Mouse (Mus musculus): ENCODE results near the gene Nsmf.

The Nsmf gene

DNA sequence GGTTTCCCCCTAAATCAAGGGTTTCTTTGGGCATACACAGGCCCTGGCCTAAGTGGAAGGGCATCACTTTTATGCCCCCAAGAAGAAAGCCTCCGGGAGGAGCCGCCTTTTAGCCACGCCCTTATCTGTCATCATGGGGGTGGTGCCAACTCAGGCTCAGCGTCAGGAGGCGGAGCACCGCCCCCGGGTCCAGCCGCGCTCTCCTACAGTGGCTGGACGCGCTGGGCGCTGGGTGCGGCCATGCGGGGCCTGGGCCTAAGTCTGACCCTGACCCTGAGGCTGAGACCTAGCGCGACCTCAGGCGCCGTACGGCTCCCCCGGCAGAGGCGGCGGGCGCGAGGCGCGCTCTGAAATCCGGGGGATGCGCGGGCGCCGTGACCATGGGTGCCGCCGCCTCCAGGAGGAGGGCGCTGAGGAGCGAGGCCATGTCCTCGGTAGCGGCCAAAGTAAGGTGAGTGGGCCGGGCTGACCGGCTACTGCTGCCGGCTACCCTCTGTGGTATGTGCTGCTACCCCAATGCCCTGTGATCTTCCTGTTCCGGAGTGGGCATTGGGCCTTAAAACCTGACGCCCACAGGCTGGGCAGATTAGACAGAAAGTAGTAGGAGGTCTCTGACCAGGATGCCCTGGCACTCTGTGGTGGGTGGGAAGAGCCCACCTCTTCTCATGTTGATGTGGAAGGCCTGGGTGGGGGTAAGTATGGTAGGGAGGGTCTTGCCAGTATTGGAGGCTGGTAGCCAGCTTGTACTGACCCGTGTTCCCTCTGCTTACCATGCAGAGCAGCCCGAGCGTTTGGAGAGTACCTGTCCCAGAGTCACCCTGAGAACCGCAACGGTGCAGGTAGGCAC is at the start of gene Nsmf:
Gene Nsmf, plus strand, starts transcription at position 135 of the 847 bp plus-strand sequence.
- peak; percentile 94 for DNase-seq

DNA sequence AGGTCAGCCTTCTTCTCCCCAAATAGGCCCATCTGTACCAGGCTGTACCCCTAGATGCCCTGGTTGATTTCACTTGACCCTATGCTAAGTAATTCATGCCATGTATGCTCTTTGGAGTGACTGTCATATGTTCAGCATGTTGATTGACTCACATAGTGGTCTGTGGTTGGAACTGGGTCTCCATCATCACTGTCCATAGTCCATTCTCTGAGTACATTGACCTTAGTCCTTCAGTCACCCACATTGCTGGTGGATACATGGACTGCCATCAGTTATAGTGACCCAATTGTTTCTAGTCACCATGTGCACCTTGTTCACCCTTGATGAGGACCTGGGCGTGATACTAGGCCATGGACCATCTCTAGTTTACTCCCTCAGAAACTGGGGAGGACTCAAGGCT is 47.4 kb upstream of the Nsmf start:
- DNase-seq: no peak

DNA sequence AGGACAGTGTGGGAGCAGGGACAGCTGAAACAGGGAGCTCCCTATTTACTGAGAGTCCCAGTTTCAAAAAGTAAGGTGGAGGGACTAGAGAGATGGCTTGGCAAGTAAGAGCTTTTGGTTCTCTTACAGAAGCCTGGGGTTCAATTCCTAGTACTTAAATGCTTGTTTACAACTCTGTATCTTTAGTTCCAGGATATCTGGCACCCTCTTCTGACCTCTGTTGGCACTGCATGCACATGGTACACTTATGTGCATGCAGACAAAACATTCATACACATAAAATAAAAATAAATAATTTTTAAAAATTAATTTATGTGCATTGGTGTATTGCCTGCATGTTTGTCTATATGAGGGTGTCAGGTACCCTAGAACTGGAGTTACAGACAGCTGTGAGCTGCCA is 45.9 kb upstream of the Nsmf start:
- DNase-seq: no peak

DNA sequence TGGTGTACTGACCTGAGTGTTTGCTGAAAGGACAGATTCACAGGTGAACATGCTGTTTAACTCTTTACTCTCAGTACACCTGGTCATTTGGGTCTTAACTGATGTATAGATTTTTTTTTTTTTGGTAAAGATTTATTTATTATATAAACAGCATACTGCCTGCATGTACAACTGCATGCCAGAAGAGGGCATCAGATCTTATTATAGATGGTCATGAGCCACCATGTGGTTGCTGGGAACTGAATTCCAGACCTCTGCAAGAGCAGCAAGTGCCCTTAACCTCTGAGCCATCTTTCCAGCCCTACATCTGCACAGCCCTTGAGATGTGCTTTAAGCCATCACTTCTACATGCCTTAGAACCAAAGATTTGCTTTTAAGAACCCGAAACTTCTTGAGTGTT is 31.5 kb upstream of the Nsmf start:
- DNase-seq: no peak

DNA sequence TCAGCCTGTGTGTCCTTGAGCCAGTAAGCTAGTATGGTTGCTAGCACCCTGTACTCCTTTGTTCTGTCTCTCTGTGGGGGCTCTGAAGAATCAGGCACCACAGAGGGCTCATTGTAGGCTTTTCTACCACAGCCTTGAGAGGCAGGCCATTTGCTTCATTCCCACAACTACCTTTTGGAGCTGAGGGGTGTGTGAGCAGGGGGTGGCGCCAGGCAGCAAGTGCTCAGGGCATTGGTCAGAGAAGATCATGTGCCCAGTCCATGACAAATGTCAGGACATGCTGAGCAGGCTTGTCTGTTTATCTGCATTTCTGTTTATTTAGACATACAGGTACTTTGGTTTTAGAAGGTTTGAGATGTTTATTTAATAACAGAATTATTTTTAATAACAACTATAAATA is 29.0 kb upstream of the Nsmf start:
- DNase-seq: no peak

DNA sequence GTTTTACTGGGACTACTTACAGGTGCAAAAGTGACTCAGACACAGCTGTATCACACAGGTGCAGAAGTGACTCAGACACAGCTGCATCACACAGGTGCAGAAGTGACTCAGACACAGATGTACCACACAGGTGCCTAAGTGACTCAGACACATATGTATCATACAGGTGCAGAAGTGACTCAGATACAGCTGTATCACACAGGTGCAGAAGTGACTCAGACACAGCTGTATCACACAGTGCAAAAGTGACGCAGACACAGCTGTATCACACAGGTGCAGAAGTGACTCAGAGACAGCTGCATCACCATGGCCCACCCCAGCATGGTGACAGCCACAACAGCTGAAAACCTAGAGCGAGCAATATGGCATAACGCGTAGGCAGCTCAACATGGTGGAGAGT is 19.2 kb upstream of the Nsmf start:
- DNase-seq: no peak

DNA sequence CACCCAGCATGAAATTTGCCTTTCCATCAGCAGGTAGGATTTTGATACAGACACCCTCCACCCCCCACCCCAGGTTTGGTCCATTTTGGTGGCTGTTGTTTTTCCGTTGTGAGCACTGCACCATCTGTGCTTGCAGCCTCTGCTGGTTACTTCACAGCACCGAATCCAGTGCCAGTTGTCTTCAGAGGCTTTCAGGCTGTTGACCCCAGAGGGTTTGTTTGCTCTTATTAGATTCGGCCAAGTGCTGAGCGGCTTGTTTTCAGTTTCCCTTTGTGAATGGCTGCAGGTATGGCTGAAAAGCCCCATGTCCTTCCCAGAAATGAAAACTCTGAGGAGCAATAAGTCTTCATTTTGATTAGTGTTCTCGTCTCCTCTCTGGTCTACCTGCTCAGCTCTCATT is 14.1 kb upstream of the Nsmf start:
- no peak for DNase-seq

DNA sequence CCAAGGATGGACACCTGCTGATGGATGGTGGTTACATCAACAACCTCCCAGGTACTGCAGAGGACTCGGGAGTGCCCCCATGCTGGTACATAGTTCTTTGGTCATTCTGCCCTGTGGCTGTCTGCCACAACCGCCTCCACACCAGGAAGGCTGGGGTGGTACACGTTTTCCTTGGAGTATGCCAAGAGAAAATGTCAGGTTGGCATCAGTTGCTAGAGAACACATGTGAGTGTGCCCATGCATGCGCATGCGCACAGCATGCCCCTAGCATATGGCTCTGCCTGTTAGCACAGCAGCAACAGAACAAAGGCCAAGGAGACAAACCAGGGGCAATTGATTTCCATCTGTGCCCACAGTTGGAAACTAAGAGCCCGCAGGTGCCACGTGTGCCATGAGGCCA is 3.2 kb upstream of the Nsmf start:
- DNase-seq: no peak

DNA sequence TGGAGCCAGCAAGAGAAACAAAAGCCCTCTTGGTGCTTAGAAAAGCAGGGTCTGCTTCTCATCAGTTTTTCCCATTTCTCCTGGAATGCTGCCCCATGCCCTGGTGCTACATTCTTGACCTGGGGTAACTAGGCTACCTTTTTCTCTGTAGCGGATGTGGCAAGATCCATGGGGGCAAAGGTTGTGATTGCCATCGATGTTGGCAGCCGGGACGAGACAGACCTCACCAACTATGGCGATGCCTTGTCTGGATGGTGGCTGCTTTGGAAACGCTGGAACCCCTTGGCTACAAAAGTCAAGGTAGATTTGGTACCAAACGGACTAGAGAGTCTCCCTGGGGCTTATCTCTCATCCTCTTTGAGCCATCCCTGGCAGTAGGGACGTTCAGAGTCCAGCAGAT is 2.7 kb upstream of the Nsmf start:
- no peak for DNase-seq

DNA sequence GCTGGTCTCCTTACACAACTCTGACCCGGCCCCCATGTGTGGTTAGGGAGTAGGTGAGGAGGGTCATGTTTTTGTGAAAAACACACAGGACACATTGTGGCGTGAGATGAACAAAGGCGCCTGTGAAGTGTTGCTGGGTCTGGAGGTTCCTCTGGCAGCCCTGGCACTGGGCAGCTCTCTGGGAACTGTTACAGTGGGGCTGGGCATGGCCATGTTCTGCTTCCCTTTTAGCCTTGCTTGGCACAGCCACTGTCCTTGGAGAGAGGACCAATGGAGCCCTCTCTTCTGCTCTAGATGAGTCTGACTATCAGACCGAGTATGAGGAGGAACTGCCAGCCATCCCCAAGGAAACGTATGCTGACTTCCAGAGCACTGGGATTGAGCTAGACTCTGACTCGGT is 1.1 kb upstream of the Nsmf start:
- DNase-seq: no peak

DNA sequence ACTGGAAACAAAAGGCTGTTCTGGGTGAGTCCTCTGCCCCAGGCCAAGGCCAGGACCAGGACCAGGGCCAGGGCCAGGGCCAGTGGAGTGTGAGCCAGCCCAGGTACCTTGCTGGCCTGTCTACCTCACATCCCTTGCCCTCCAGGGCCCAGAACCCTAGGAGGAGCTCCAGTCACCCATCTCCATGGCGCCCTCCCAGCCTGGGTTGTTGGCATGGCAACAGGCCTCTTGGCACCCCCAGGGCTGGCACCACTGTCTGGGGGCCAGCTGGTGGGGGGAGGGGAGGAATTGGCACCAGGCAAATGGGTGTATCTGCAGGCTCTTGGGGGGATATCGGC is 882 bp downstream of the Nsmf start:
- peak; percentile 41 for DNase-seq

DNA sequence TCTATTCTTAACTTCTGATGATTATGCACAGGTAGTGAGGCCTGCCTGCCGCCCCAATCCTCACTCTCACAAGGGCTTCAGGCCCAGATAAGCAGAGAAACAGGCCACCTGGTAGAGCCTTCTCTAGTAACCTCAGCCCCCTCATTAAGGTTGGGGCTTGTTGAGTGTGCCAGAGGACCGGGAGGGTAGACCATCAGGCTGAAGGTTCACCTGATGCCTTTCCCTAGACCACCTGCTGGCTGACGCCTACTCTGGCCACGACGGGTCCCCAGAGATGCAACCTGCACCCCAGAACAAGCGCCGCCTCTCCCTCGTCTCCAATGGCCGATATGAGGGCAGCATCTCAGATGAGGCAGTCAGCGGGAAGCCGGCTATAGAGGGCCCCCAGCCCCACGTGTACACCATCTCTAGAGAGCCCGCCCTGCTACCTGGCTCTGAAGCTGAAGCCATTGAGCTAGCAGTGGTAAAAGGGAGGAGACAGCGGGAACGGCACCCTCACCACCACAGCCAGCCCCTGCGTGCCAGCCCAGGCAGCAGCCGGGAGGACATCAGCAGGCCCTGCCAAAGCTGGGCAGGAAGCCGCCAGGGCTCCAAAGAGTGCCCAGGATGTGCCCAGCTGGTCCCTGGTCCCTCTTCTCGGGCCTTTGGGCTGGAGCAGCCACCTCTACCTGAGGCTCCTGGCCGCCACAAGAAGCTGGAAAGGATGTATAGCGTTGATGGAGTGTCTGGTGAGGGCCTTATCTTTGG is 1.4 kb downstream of the Nsmf start:
- no peak for DNase-seq

DNA sequence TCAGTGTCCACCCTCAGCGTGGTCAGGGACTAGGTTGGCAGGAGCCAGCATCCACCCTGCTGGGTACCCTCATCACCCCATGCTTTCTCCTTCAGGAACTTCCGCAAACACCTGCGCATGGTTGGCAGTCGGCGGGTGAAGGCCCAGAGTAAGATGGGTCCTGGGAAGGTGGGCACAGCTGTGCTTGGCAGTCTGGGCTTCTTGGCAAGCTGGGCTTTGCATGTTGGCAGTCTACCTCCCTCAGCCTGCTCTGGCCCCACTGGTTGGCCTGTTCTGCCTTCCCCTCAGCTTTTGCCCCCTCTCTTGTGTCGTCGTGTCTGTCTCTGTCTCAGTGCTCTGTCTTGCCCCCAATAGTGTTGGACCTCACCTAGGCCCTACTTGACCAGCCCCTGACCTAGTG is 4.8 kb downstream of the Nsmf start:
- DNase-seq: no peak

DNA sequence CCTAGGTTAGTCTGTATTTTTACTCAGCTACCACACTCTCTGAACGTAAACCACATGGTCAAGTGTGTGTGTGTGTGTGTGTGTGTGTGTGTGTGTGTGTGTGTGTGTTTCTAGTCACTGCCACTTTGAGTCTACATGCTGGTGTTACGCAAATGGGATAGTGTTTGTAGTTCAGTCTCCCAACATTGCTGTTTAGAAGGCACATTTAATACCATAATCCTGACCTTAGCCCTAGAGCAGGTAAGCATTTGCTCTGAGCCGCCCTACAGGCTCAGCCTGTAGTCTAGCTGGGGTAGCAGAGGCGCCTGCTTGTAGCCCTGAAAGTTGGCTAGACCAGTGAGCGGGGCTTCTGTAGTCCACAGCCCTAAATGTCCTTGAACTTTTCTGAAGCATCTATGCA is 9.4 kb downstream of the Nsmf start:
- no peak for DNase-seq

DNA sequence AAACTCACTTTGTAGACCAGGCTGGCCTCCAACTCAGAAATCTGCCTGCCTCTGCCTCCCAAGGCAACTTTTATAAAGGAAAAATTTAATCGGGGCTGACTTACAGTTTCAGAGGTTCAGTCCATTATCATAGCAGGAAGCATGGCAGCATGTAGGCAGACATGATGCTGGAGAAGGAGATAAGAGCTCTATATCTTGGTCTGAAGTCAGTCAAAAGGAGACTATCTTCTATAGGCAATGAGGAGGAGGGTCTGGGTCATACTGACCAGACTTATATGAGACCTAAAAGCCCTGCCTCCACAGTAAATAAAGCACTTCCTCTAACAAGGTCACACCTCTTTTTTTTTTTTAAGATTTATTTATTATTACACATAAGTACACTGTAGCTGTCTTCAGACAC is 10.1 kb downstream of the Nsmf start:
- DNase-seq: no peak

DNA sequence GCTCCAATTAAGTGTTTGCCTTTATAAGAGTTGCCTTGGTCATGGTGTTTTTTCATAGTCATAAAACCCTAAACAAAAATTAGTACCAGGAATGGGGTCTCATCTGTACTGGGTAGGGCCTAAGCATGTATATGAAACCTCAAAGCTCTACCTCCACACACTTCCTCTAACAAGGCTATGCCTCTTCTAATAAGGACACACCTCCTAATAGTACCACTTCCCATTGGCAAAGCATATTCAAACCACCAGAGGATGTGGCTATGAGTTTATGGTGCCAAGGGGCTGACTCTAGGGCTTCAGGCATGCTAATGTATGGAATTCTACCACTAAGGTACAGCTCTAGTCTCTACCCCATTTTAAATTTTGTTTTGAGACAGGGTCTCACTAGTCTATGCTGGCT is 11.4 kb downstream of the Nsmf start:
- DNase-seq: no peak

DNA sequence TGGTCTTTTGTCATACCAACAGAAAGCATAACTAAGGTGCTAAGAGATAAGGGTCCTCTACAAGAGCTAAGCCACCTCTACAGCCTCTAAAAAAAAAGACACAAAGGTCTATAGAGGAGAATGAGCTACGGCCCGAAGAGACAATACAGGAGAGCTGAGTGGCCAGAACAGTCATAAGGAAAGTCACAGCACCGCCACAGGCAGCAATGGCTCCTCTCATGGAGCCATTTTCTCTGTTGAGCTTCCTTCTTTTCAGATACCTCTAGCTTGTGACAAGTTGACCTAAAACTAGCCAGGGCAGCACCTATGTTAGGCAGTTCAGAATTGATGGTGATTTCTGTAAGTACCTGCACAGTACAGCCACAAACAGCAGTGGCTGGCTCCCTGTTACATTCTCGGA is 12.4 kb downstream of the Nsmf start:
- DNase-seq: no peak

DNA sequence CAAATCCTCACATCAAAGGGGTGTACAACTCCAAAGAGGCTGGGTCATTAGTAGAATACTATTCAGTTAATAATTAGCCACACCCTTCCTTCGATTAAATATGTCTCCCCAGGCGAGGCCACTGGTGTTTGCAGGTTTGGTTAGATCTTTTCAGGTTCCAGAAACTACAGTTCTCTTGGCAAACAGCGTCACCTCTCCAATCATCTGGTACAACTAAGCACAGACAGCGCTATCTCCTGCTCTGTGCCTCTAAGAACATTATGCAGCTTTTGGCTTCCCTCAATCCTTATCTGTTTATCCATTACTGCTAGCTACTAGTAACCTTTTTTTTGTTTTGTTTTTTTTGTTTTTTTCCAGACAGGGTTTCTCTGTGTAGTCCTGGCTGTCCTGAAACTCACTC is 15.4 kb downstream of the Nsmf start:
- no peak for DNase-seq

DNA sequence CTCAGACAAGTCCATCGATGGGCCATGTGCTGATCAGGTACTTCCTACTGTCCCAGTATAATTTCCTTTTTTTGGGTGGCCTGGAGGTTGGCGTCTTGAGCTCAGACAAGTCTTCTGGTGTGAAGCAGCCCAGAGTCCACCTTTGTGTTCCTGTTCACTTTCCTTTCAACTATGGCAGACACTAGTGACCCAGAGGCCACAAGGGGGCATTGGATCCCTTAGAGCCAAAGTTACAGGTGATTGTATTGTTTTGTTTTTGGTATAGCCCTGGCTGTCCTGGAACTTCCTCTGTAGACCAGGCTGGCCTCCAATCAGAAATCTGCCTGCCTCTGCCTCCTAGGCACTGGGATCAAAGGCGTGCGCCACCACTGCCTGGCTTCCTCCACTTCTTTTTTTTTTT is 18.2 kb downstream of the Nsmf start:
- DNase-seq: no peak

DNA sequence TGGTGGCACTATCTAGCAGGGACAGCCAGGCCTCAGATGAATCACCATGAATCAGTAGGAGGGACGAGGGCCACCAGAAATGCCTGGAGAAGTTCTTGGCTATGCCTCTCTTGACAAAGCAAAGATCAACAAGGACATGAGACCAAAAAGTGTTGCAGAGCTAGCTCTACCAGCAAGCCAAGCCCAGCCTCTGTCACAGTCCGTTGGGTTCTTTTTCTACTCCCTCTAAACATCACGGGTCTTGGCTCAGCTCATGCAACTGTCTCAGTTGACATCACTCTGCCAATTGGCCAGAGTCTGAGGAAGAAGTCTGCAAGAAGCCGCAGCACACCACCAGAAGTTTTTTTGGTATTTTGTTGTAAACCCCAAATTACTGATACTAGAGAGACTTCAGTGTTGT is 21.4 kb downstream of the Nsmf start:
- DNase-seq: peak; percentile 61

DNA sequence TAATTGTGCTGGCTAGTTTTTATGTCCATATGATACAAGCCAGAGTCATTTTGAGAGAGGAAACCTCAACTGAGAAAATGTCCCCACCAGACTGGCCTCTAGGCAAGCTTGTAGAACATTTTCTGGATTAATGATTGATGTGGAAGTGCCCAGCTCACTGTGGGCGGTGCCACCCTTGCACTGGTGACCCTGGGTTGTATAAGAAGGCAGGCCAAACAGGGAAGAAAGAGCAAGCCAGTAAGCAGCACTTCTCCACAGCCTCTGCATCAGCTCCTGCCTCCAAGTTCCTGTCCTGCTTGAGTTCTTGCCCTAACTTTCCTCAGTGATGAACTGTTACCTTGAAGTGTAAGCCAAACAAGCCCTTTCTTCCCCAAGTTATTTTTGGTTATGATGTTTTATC is 24.8 kb downstream of the Nsmf start:
- peak; percentile 57 for DNase-seq

DNA sequence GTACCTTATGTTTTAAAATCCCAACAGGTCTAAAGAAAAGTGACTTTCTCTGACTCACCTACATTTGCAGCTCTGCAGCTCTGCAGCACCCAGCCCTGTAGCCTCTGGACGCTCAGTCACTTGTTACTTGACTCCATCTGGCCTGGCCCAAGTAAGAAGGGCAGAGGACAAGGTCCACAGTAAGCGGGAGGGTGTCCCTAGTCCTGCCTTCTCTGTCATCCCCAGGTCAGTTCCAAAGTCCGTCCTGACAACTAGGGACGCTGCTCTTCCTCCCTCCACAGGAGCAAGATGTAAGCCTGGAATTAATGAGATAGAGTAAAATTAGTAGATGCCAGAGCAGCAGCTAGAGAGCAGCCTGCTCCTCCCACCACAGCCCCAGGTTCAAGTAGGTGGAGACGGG is 25.9 kb downstream of the Nsmf start, which contains the start of gene Entpd8:
Gene Entpd8, plus strand, starts transcription at position 229 of the 400 bp plus-strand sequence.
- DNase-seq: peak; percentile 60

DNA sequence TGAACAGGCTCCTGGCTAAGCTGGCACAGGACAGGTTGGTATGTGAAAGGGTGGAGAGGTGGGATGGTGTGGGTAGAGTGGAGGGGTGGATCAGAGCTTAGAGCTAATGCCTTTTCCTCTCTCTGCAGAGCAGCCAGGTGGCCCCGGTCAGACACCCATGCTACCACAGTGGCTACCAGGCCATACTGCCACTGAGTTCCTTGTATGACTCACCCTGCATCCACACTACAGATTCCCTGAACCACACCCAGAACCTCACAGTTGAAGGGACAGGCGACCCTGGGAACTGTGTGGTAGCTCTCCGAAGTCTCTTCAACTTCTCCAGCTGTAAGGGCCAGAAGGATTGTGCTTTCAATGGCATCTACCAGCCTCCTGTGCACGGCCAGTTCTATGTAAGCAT is 29.5 kb downstream of the Nsmf start:
- no peak for DNase-seq

DNA sequence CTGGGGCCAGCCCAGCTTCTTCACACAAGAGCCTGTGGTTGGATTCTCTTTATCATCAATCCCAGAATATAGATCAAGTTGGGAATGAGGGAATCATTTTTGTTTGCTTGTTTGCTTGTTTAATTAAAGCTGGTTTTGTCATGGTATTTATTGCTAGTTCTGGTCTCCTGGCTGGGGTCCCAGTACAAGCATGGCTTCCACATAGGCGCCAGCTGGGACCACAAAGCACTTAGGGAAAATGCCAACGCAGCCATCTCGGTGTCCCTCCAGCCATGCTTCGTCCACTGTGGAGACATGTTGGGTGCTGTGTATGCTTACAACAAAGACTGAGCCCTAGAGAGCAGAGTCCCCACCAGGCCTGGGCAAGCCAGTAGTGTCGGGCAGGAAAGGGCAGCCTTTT is 31.4 kb downstream of the Nsmf start:
- DNase-seq: no peak

DNA sequence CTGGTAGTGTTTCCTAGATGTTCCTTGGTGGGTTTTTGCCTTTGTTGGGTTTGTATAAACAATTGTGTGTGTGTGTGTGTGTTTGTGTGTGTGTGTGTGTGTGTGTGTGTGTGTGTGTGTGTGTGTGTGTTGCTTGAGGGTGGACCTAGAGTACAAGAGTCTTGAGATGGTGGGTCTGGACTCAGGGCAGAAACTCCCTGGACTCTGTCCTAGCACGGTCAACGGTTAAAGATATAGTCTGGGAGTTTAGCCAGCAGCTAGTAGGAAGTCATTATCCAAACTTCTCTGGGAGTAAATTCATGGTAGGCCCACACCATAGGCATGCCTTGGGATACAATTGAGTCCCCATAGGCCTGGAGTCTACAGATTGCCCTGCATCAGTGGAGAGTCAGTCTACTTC is 33.7 kb downstream of the Nsmf start:
- DNase-seq: no peak
